Mouse (Mus musculus): ENCODE data around the gene Plekha1.

Gene Plekha1

GRCm38 (mm10) chr7:130847164-130847718, 18.3 kb upstream of the Plekha1 start:
- H3K27me3 ChIP-seq (ENCODE audit: insufficient read depth, low read length): peaks cover 14% of the 10 kb centered on the region; the same call in 1 of the 2 replicates
- peaks cover 27% of the 10 kb centered on the region for H3K4me1 ChIP-seq (replicated peaks; ENCODE audit: low read depth, low read length)
- H3K9me3 ChIP-seq (ENCODE audit: low read length): no peaks in the 10 kb centered on the region
- H3K4me3 ChIP-seq (replicated peaks; ENCODE audit: low read length): peak overlapping the region; percentile 3; the same call in 1 of the 2 replicates
- no peaks in the 10 kb centered on the region for H3K36me3 ChIP-seq (ENCODE audit: insufficient read depth, low read length)
- TF ChIP-seq CTCF (conservative IDR thresholded peaks at IDR 0.05; ENCODE audit: low read length) (no peak), POU5F1 (IDR thresholded peaks at IDR 0.05; ENCODE audit: borderline replicate concordance, low read length) (no peak), NANOG (IDR thresholded peaks at IDR 0.05; ENCODE audit: borderline replicate concordance, low read length) (no peak)

DNA sequence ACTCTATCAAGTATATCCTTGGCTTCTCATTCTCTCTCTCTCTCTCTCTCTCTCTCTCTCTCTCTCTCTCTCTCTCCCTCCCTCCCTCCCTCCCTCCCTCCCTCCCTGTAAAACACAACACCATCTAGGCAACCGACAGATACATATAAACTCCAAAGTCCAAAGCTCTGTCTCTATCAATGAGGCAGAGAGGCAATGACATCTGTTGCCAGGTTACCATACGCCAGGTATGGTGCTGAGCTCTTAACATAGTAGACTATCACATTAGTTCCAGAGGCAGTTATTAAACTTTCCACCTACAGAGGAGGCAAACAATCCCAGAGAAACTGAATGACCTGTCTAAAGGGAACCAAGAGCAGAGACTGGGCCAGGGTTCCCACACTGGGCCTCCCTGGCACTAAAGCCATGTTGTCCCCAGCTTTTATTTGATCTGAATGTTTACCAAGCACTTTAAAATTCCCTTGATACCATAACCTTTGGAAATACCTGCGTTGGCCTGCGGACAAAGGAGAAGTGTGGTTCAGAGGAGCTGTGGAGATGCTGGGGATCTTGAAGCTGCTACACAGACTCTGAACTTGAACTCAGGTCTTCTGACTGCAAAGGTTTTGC, 10.8 kb upstream of the Plekha1 start:
- H3K9me3 ChIP-seq (ENCODE audit: low read length): no peaks in the 10 kb centered on the region
- H3K4me1 ChIP-seq (replicated peaks; ENCODE audit: low read depth, low read length): peaks cover 24% of the 10 kb centered on the region
- peaks cover 9% of the 10 kb centered on the region for H3K27me3 ChIP-seq (ENCODE audit: insufficient read depth, low read length)
- no peak overlapping the region for H3K4me3 ChIP-seq (replicated peaks; ENCODE audit: low read length)
- TF ChIP-seq NANOG (IDR thresholded peaks at IDR 0.05; ENCODE audit: borderline replicate concordance, low read length): no peak
- H3K36me3 ChIP-seq (ENCODE audit: insufficient read depth, low read length): no peaks in the 10 kb centered on the region

GRCm38 (mm10) chr7:130855681-130856080, 9.9 kb upstream of the Plekha1 start:
- Histone ChIP-seq H3K9me3 (ENCODE audit: low read length) (no peaks in the 10 kb centered on the region), H3K4me3 (replicated peaks; ENCODE audit: low read length) (no peak overlapping the region), H3K4me1 (replicated peaks; ENCODE audit: low read depth, low read length) (peaks cover 31% of the 10 kb centered on the region), H3K27me3 (ENCODE audit: insufficient read depth, low read length) (peaks cover 9% of the 10 kb centered on the region), H3K36me3 (ENCODE audit: insufficient read depth, low read length) (no peaks in the 10 kb centered on the region)
- no peak for TF ChIP-seq CTCF (conservative IDR thresholded peaks at IDR 0.05; ENCODE audit: low read length)
- no peak for TF ChIP-seq POU5F1 (IDR thresholded peaks at IDR 0.05; ENCODE audit: borderline replicate concordance, low read length)
- no peak for TF ChIP-seq NANOG (IDR thresholded peaks at IDR 0.05; ENCODE audit: borderline replicate concordance, low read length)

GRCm38 (mm10) chr7:130857973-130858372, 7.6 kb upstream of the Plekha1 start:
- no peaks in the 10 kb centered on the region for H3K36me3 ChIP-seq (ENCODE audit: insufficient read depth, low read length)
- H3K4me1 ChIP-seq (replicated peaks; ENCODE audit: low read depth, low read length): peaks cover 52% of the 10 kb centered on the region
- peaks cover 25% of the 10 kb centered on the region for H3K27me3 ChIP-seq (ENCODE audit: insufficient read depth, low read length)
- no peaks in the 10 kb centered on the region for H3K9me3 ChIP-seq (ENCODE audit: low read length)
- TF ChIP-seq NANOG (IDR thresholded peaks at IDR 0.05; ENCODE audit: borderline replicate concordance, low read length) (no peak), CTCF (conservative IDR thresholded peaks at IDR 0.05; ENCODE audit: low read length) (no peak), POU5F1 (IDR thresholded peaks at IDR 0.05; ENCODE audit: borderline replicate concordance, low read length) (no peak)
- no peak overlapping the region for H3K4me3 ChIP-seq (replicated peaks; ENCODE audit: low read length)

- TF ChIP-seq CTCF (conservative IDR thresholded peaks at IDR 0.05; ENCODE audit: low read length): no peak
- Histone ChIP-seq H3K9me3 (ENCODE audit: low read length) (no peaks in the 10 kb centered on the region), H3K27me3 (ENCODE audit: insufficient read depth, low read length) (peaks cover 44% of the 10 kb centered on the region), H3K4me3 (replicated peaks; ENCODE audit: low read length) (peak overlapping the region; percentile 70), H3K4me1 (replicated peaks; ENCODE audit: low read depth, low read length) (peaks cover 52% of the 10 kb centered on the region), H3K36me3 (ENCODE audit: insufficient read depth, low read length) (no peaks in the 10 kb centered on the region)
Measured at GRCm38 (mm10) chr7:130859926-130860325, 5.6 kb upstream of the Plekha1 start.

- Histone ChIP-seq H3K4me3 (replicated peaks; ENCODE audit: low read length) (peak overlapping the region; percentile 70), H3K36me3 (ENCODE audit: insufficient read depth, low read length) (no peaks in the 10 kb centered on the region), H3K9me3 (ENCODE audit: low read length) (no peaks in the 10 kb centered on the region), H3K4me1 (replicated peaks; ENCODE audit: low read depth, low read length) (peaks cover 44% of the 10 kb centered on the region), H3K27me3 (ENCODE audit: insufficient read depth, low read length) (peaks cover 41% of the 10 kb centered on the region)
- TF ChIP-seq NANOG (IDR thresholded peaks at IDR 0.05; ENCODE audit: borderline replicate concordance, low read length) (peak; percentile 90), POU5F1 (IDR thresholded peaks at IDR 0.05; ENCODE audit: borderline replicate concordance, low read length) (no peak)
Measured at GRCm38 (mm10) chr7:130860721-130861142, 4.8 kb upstream of the Plekha1 start.

DNA sequence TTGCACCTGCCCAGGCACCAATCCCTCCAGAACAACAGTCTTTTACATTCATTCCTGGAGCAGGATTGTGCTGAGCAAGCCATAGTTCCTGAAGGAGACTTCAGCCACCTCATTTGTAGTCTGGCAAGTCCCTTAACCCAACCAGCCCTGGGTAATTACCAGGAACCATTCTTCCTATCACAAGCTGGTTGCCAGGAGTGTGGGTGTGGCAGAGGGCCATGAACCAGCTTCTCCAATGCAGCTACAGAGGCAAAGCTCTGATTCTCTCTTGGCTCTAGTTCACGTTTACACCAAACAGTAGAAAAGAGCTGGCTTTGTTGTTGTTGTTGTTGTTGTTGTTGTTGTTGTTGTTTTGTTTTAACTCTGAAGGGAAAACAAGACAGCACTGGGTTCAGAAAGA, 3.1 kb upstream of the Plekha1 start:
- Histone ChIP-seq H3K36me3 (ENCODE audit: insufficient read depth, low read length) (no peaks in the 10 kb centered on the region), H3K9me3 (ENCODE audit: low read length) (no peaks in the 10 kb centered on the region), H3K4me3 (replicated peaks; ENCODE audit: low read length) (no peak overlapping the region), H3K27me3 (ENCODE audit: insufficient read depth, low read length) (peaks cover 38% of the 10 kb centered on the region), H3K4me1 (replicated peaks; ENCODE audit: low read depth, low read length) (peaks cover 54% of the 10 kb centered on the region)
- no peak for TF ChIP-seq CTCF (conservative IDR thresholded peaks at IDR 0.05; ENCODE audit: low read length)
- no peak for TF ChIP-seq POU5F1 (IDR thresholded peaks at IDR 0.05; ENCODE audit: borderline replicate concordance, low read length)

DNA sequence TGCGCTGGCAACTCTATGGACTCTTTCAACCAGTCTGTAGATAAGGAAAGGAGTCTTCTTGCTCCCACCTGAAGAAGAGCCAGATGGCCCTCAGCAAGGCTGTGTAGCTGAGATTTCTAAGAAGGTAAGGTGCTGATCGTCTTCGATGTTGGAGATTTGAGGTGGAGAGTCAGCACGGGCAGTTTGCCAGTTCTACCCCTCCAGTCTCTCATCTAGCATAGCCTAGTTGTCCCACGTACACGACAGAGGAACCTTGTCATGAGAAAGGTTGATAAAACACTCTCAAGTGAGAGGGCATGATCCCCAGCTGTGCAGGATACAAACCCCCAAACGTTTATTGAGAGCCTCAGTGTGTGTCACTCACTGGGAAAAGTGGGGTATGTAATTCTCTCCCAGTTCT, 845 bp upstream of the Plekha1 start:
- TF ChIP-seq CTCF (conservative IDR thresholded peaks at IDR 0.05; ENCODE audit: low read length) (no peak), POU5F1 (IDR thresholded peaks at IDR 0.05; ENCODE audit: borderline replicate concordance, low read length) (no peak), NANOG (IDR thresholded peaks at IDR 0.05; ENCODE audit: borderline replicate concordance, low read length) (no peak)
- H3K9me3 ChIP-seq (ENCODE audit: low read length): no peaks in the 10 kb centered on the region
- H3K4me3 ChIP-seq (replicated peaks; ENCODE audit: low read length): no peak overlapping the region
- peaks cover 55% of the 10 kb centered on the region for H3K4me1 ChIP-seq (replicated peaks; ENCODE audit: low read depth, low read length)
- H3K27me3 ChIP-seq (ENCODE audit: insufficient read depth, low read length): peaks cover 38% of the 10 kb centered on the region
- H3K36me3 ChIP-seq (ENCODE audit: insufficient read depth, low read length): no peaks in the 10 kb centered on the region

DNA sequence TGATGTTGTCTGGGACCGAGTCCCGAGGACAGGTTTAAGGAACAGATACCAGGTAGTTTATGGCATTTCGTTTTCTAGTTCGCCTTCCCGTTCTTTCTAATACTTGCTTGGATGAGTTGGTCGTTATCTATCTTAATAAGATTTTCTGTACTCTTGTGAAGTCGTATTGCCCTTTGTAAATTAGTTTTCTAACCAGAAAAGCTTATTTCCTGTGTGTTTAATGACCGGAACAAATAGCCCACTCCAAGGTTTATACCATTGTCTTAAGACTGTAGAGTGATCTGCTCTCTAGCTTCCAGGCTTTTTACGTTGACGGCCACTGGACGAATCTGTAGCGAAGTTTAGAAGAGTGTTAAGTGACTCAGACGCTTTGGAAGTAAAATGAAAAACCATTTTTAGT, 1.1 kb downstream of the Plekha1 start:
- H3K4me1 ChIP-seq (replicated peaks; ENCODE audit: low read depth, low read length): peaks cover 45% of the 10 kb centered on the region
- no peaks in the 10 kb centered on the region for H3K36me3 ChIP-seq (ENCODE audit: insufficient read depth, low read length)
- peak overlapping the region; percentile 93 for H3K4me3 ChIP-seq (replicated peaks; ENCODE audit: low read length)
- peaks cover 34% of the 10 kb centered on the region for H3K27me3 ChIP-seq (ENCODE audit: insufficient read depth, low read length)
- TF ChIP-seq CTCF (conservative IDR thresholded peaks at IDR 0.05; ENCODE audit: low read length): no peak
- no peak for TF ChIP-seq POU5F1 (IDR thresholded peaks at IDR 0.05; ENCODE audit: borderline replicate concordance, low read length)
- no peak for TF ChIP-seq NANOG (IDR thresholded peaks at IDR 0.05; ENCODE audit: borderline replicate concordance, low read length)
- H3K9me3 ChIP-seq (ENCODE audit: low read length): no peaks in the 10 kb centered on the region
